Comparison of ENCODE assay signal across 14 mouse cellular contexts in the genomic region with DNA sequence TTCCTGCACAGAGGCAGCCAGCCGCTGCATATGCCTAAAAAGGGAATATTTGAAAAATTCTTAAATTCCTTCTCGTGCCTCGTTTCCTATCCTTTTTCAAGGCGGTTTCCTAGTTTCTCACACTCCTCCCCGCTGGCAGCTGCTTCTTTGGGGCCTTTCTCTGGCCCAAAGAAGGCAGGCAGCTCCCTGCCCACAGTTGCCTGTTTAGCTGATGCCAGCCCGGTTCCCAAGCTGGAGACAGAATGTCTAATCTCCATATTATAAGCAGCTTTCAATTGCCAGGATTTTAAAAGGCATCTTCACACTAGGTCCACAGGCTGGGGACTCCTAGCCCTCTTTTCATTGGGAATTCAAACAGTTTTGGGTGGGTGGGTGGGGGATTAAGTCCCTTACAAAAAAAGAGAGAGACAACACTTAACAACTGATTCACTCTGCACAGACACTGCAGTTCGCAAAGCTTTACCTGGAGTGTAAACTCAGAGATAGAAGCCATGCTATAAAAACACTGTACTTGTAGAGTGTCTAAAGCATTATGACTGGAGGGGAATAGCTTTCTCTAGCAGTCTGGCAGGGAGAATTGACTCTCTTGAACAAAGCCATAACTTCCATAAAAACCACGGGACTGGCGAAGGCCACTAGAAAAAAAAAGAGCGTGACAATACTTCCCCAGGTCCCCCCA.
DNase-seq lines count a peak whose midpoint lies in the region; ATAC-seq and TF ChIP-seq lines count a peak whose summit lies in the region.
"Had no signal": no experiment of that assay in that cellular context is flagged by ENCODE, and none has a peak within 500 bp of the region (broad histone marks: within the 10 kb centered on the region; RNA-seq: fewer than 3 reads in every experiment).

No protein-coding gene starts in this region.

- no peak overlapping the region for H3K4me2 ChIP-seq in stomach, embryonic 14.5 days (replicated peaks; ENCODE audit: low read depth, low read length)
- H3K4me2 ChIP-seq in stomach, postnatal 0 days (replicated peaks; ENCODE audit: low read depth): no peak overlapping the region
- peak overlapping the region; percentile 25 for H3K4me2 ChIP-seq in forebrain, embryonic 16.5 days (ENCODE audit: low read length)
- H3K4me2 ChIP-seq in midbrain, embryonic 12.5 days (replicated peaks): peak overlapping the region; percentile 21
- H3K4me2 ChIP-seq: liver, embryonic 11.5 days had no signal

- H3K27me3 ChIP-seq in stomach, embryonic 14.5 days (ENCODE audit: control insufficient read depth, insufficient read depth, low read length): no peaks in the 10 kb centered on the region
- H3K27me3 ChIP-seq in stomach, postnatal 0 days (ENCODE audit: control insufficient read depth, insufficient read depth, low read length): no peaks in the 10 kb centered on the region
- H3K27me3 ChIP-seq in forebrain, embryonic 16.5 days (replicated peaks; ENCODE audit: control insufficient read depth, insufficient read depth, low read length): no peaks in the 10 kb centered on the region
- H3K27me3 ChIP-seq in midbrain, embryonic 12.5 days: no peaks in the 10 kb centered on the region
- H3K27me3 ChIP-seq in heart, embryonic 10.5 days (ENCODE audit: insufficient read depth, poor library complexity, severe bottlenecking): no peaks in the 10 kb centered on the region

- no peak for TF ChIP-seq CTCF in stomach, postnatal 0 days (IDR thresholded peaks at IDR 0.05; ENCODE audit: low read depth)

- no peaks in the 10 kb centered on the region for H3K9me3 ChIP-seq in stomach, embryonic 14.5 days (ENCODE audit: control insufficient read depth, low read depth, low read length)
- H3K9me3 ChIP-seq in stomach, postnatal 0 days (ENCODE audit: control insufficient read depth, low read length): no peaks in the 10 kb centered on the region
- H3K9me3 ChIP-seq in forebrain, embryonic 16.5 days (ENCODE audit: control insufficient read depth, low read length): no peaks in the 10 kb centered on the region
- no peaks in the 10 kb centered on the region for H3K9me3 ChIP-seq in midbrain, embryonic 12.5 days
- H3K9me3 ChIP-seq in heart, embryonic 10.5 days: no peaks in the 10 kb centered on the region

- TF ChIP-seq EP300 in stomach, postnatal 0 days (optimal IDR thresholded peaks at IDR 0.05): no peak

- H3K36me3 ChIP-seq in stomach, embryonic 14.5 days (ENCODE audit: control insufficient read depth, insufficient read depth, low read length): no peaks in the 10 kb centered on the region
- no peaks in the 10 kb centered on the region for H3K36me3 ChIP-seq in stomach, postnatal 0 days (ENCODE audit: control insufficient read depth, insufficient read depth, low read length)
- no peaks in the 10 kb centered on the region for H3K36me3 ChIP-seq in forebrain, embryonic 16.5 days (ENCODE audit: control insufficient read depth, insufficient read depth)
- no peaks in the 10 kb centered on the region for H3K36me3 ChIP-seq in midbrain, embryonic 12.5 days
- H3K36me3 ChIP-seq in heart, embryonic 10.5 days: no peaks in the 10 kb centered on the region

- H3K27ac ChIP-seq in stomach, embryonic 14.5 days (ENCODE audit: low read length): peak overlapping the region; percentile 55; the same call in 1 of the 2 replicates
- H3K27ac ChIP-seq in stomach, postnatal 0 days (replicated peaks): no peak overlapping the region
- peak overlapping the region; percentile 1; the same call in 1 of the 2 replicates for H3K27ac ChIP-seq in forebrain, embryonic 16.5 days (ENCODE audit: low read length)
- H3K27ac ChIP-seq in midbrain, embryonic 12.5 days (replicated peaks): peak overlapping the region; percentile 71
- H3K27ac ChIP-seq in heart, embryonic 10.5 days: no peak overlapping the region

- no peak for ATAC-seq in stomach, embryonic 14.5 days (ENCODE audit: insufficient number of reproducible peaks, insufficient read depth, low FRiP score, low read depth)
- no peak for ATAC-seq in stomach, postnatal 0 days (ENCODE audit: low FRiP score, low TSS enrichment)
- ATAC-seq in forebrain, embryonic 16.5 days: peak; percentile 80
- ATAC-seq in midbrain, embryonic 12.5 days (ENCODE audit: low FRiP score, low read depth): peak; percentile 73
- ATAC-seq: activated CD4-positive, CD25-positive, alpha-beta regulatory T cell, adult 4 months had no signal

- no peak for DNase-seq in stomach, postnatal 0 days (ENCODE audit: low spot score)
- DNase-seq in urinary bladder, postnatal 25 days (ENCODE audit: low spot score): no peak
- DNase-seq in heart, embryonic 10.5 days (ENCODE audit: low spot score): no peak
- DNase-seq in heart, adult 18-20 months: no peak
- DNase-seq: gastrocnemius, postnatal 10 days; kidney, postnatal 10 days; lung, postnatal 4 days; retina, postnatal 1 day; thymus, adult 2 months had no signal

- H3K4me1 ChIP-seq in stomach, embryonic 14.5 days (ENCODE audit: control insufficient read depth, insufficient read depth, low read length): peaks cover 3% of the 10 kb centered on the region; the same call in 1 of the 2 replicates
- no peaks in the 10 kb centered on the region for H3K4me1 ChIP-seq in stomach, postnatal 0 days (replicated peaks; ENCODE audit: control insufficient read depth, insufficient read depth)
- H3K4me1 ChIP-seq in forebrain, embryonic 16.5 days (replicated peaks; ENCODE audit: control insufficient read depth, insufficient read depth, low read length): peaks cover 16% of the 10 kb centered on the region
- peaks cover 20% of the 10 kb centered on the region for H3K4me1 ChIP-seq in midbrain, embryonic 12.5 days
- no peaks in the 10 kb centered on the region for H3K4me1 ChIP-seq in heart, embryonic 10.5 days

- H3K9ac ChIP-seq in stomach, embryonic 14.5 days (replicated peaks; ENCODE audit: low read depth, low read length): no peak overlapping the region
- H3K9ac ChIP-seq in stomach, postnatal 0 days (ENCODE audit: low read length): no peak overlapping the region
- H3K9ac ChIP-seq in forebrain, embryonic 16.5 days (replicated peaks; ENCODE audit: low read depth, low read length): no peak overlapping the region
- no peak overlapping the region for H3K9ac ChIP-seq in midbrain, embryonic 12.5 days (replicated peaks)

- no peak overlapping the region for H3K4me3 ChIP-seq in stomach, embryonic 14.5 days (ENCODE audit: low read depth, low read length)
- H3K4me3 ChIP-seq in stomach, postnatal 0 days (ENCODE audit: low read depth, low read length): no peak overlapping the region
- H3K4me3 ChIP-seq in forebrain, embryonic 16.5 days (replicated peaks; ENCODE audit: low read length): no peak overlapping the region
- H3K4me3 ChIP-seq in midbrain, embryonic 12.5 days: no peak overlapping the region
- H3K4me3 ChIP-seq in heart, embryonic 10.5 days: no peak overlapping the region

- 49% methylated on average over 10 of the region's 10 CpGs for WGBS in stomach, embryonic 14.5 days
- 62% methylated on average over 10 of the region's 10 CpGs for WGBS in stomach, postnatal 0 days
- 26% methylated on average over 10 of the region's 10 CpGs for WGBS in forebrain, embryonic 16.5 days
- 20% methylated on average over 10 of the region's 10 CpGs for WGBS in midbrain, embryonic 12.5 days
- WGBS in heart, embryonic 10.5 days: 76% methylated on average over 10 of the region's 10 CpGs

Comparison
In these comparisons a context has a peak if more than half of its experiments do, and no peak if none do; other contexts are left out.
1. H3K27ac ChIP-seq: peak in stomach, embryonic 14.5 days (single experiment), forebrain, embryonic 16.5 days (single experiment) and midbrain, embryonic 12.5 days (single experiment); none in stomach, postnatal 0 days (single experiment) and heart, embryonic 10.5 days (single experiment).
2. ATAC-seq: peak in forebrain, embryonic 16.5 days (single experiment) and midbrain, embryonic 12.5 days (single experiment); none in stomach, embryonic 14.5 days (single experiment) and stomach, postnatal 0 days (single experiment).
3. H3K4me2 ChIP-seq: peak in forebrain, embryonic 16.5 days (single experiment) and midbrain, embryonic 12.5 days (single experiment); none in stomach, embryonic 14.5 days (single experiment) and stomach, postnatal 0 days (single experiment).